ENCODE assay signal across 8 mouse cellular contexts in the genomic region with DNA sequence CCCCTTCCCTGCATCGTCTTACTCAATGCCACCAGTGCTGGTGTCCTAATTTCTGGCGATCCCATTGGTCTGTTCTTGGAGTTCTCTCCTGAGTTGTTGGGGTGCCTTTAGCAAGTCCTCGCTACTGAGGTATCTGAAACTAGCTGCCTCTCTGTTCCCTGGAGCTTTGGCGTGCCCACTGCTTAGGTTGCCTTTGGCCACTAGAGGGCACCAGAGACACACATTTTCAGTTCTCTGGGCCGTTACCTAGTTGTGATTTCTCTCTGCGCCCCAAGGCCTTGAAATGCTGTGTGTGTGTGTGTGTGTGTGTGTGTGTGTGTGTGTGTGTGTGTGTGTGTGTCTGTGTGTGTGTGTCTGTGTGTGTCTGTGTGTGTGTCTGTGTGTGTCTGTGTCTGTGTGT.
DNase-seq lines count a peak whose midpoint lies in the region; ATAC-seq and TF ChIP-seq lines count a peak whose summit lies in the region.

No protein-coding gene starts in this region.

- WGBS in lung, embryonic 14.5 days: 4% methylated on average over 6 of the region's 6 CpGs

- H3K9me3 ChIP-seq in lung, embryonic 14.5 days (ENCODE audit: low read depth, low read length): no peaks in the 10 kb centered on the region

- TF ChIP-seq CTCF in lung, embryonic 14.5 days (IDR thresholded peaks at IDR 0.05; ENCODE audit: low read depth): peak; percentile 97

- H3K27me3 ChIP-seq in lung, embryonic 14.5 days (ENCODE audit: insufficient read depth, low read length): no peaks in the 10 kb centered on the region

- peak; percentile 25 for DNase-seq in gastrocnemius, adult 18-20 months (ENCODE audit: low spot score)
- no peak for DNase-seq in gastrocnemius, postnatal 25 days
- peak; percentile 88 for DNase-seq in NIH3T3 (ENCODE audit: low read depth)
- peak; percentile 25 for DNase-seq in cerebellum, adult 9-10 months
- peak; percentile 6 to 39 for DNase-seq in frontal cortex, postnatal 25 days (ENCODE audit: low spot score in 2 of 2)
- peak; percentile 70 for DNase-seq in kidney, postnatal 10 days
- DNase-seq in lung, embryonic 14.5 days: peak; percentile 96
- DNase-seq in right cerebral cortex, adult 2 months (ENCODE audit: low spot score in 2 of 2): peak; percentile 53 to 70

- H3K4me2 ChIP-seq in lung, embryonic 14.5 days: peak overlapping the region; percentile 48

- no peak overlapping the region for H3K9ac ChIP-seq in lung, embryonic 14.5 days

- ATAC-seq in lung, embryonic 14.5 days (ENCODE audit: insufficient read depth): peak; percentile 77

- peaks cover 5% of the 10 kb centered on the region; the same call in 1 of the 2 replicates for H3K4me1 ChIP-seq in lung, embryonic 14.5 days (ENCODE audit: insufficient read depth)

- no peak overlapping the region for H3K4me3 ChIP-seq in lung, embryonic 14.5 days (ENCODE audit: low read depth, low read length)

- H3K36me3 ChIP-seq in lung, embryonic 14.5 days (ENCODE audit: insufficient read depth): no peaks in the 10 kb centered on the region

- no peak overlapping the region for H3K27ac ChIP-seq in lung, embryonic 14.5 days (ENCODE audit: low read depth)
